Mouse (Mus musculus): ENCODE measurements around the gene Wwp2. TPM values are rescaled to one million over a fixed set of nuclear protein-coding genes. Genes with fewer than 3 reads are reported as not detected.
A peak's percentile ranks its signal among the peaks of the same experiment; 100 is the strongest.

Wwp2 gene
- 39.4 and 41.5 TPM in 2 replicates for polyA plus RNA-seq (2015; fragmentation: Nextera tagmentation; extraction: Ambion mirVana)

DNA sequence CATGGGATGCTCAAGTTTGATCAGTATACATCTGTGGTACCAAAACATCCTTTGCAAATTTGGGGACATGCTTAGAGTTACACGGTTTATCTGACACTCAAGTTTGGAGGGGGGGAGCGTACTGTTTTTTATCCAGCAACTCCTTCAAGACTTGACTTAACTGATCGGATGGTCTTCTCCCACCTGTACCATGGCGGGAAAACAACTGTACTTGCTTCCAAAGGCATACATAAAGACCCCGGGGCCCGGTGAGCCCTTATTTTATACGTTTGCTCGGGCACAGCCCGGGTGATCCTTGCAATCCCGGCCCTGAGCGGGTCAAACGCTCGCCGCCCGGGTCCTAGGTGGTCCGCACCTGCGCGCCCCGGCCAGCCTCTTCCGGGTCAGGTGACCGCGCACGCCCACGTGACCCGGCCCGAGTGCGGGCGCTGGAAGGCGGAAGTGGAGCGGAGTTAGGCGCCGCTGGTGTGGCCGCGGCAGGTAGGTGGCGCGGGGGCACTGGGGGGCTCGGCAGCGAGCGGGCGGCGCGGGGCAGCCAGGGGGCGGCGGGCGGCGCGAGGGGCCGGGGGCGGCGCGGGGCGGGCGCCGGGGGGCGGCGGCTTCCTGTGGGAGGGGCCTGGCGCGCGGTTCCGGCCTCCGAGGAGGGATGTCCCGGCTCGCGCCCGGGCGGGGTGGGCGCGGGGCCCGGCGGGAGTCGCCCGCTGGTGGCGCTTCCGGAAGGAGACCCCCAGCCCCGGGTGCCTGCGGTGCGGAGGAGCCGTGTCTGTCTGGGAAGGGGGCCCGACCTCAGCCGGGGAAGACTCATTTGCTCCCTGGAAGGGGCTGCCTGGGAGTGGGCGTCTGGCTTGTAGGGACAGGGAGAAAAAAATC, at the start of gene Wwp2:
TSS of gene Wwp2 (plus strand) at position 404 of the 870 bp plus-strand sequence.
- H3K4me1 ChIP-seq: peaks cover 12% of the 10 kb centered on the region
- peak within 1 kb of the TSS; percentile 77 for H3K27ac ChIP-seq (replicated peaks)
- peak; percentile 90 for ATAC-seq (replicated peaks)
- no peaks in the 10 kb centered on the region for H3K27me3 ChIP-seq
- no peaks in the 10 kb centered on the region for H3K36me3 ChIP-seq
- H3K9me3 ChIP-seq: no peaks in the 10 kb centered on the region
- peak within 1 kb of the TSS; percentile 61 for H3K4me2 ChIP-seq (replicated peaks)
- H3K4me3 ChIP-seq: peak within 1 kb of the TSS; percentile 90
- H3K9ac ChIP-seq (replicated peaks): peak within 1 kb of the TSS; percentile 90
- WGBS: 1% methylated on average over 64 of the region's 81 CpGs

DNA sequence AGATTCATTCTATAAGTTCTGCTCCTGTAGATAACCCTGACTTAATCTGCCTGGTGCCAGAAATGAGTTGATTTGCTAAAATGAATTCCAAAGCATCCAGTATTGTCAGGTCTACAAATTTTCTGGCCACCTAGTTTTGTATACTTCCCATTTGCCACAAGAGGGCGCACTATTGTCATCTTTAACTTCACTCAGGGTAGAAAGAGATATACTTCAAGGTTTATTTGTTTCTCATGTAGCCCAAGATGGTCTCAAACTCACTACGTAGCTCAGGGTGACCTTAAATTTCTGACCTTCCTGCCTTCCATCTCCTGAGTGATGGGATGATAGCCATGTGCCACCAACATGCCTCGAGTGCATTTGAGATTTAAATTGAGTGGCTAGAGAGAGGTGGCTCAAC, 49.5 kb upstream of the Wwp2 start:
- WGBS: 27% methylated on average over 3 of the region's 3 CpGs
- Histone ChIP-seq H3K4me1 (peaks cover 12% of the 10 kb centered on the region), H3K9ac (replicated peaks) (no peak overlapping the region), H3K4me2 (replicated peaks) (no peak overlapping the region), H3K27me3 (no peaks in the 10 kb centered on the region), H3K27ac (replicated peaks) (no peak overlapping the region), H3K9me3 (no peaks in the 10 kb centered on the region), H3K4me3 (no peak overlapping the region), H3K36me3 (no peaks in the 10 kb centered on the region)
- no peak for ATAC-seq (replicated peaks)

- Histone ChIP-seq H3K27me3 (no peaks in the 10 kb centered on the region), H3K4me3 (no peak overlapping the region)
- 66% methylated on average over 5 of the region's 5 CpGs for WGBS
Observed at GRCm38 (mm10) chr8:107387861-107388260, 48.3 kb upstream of the Wwp2 start.

GRCm38 (mm10) chr8:107389557-107389956, 46.6 kb upstream of the Wwp2 start:
- WGBS: 30% methylated on average over 8 of the region's 8 CpGs
- Histone ChIP-seq H3K27ac (replicated peaks) (no peak overlapping the region), H3K4me1 (peaks cover 12% of the 10 kb centered on the region), H3K9ac (replicated peaks) (no peak overlapping the region), H3K36me3 (no peaks in the 10 kb centered on the region), H3K9me3 (no peaks in the 10 kb centered on the region), H3K4me2 (replicated peaks) (no peak overlapping the region), H3K4me3 (no peak overlapping the region), H3K27me3 (no peaks in the 10 kb centered on the region)
- ATAC-seq (replicated peaks): peak; percentile 55; the same call in 1 of the 2 replicates

More at GRCm38 (mm10) chr8:107387861-107388260, 48.3 kb upstream of the Wwp2 start:
- H3K36me3 ChIP-seq: no peaks in the 10 kb centered on the region
- H3K27ac ChIP-seq (replicated peaks): no peak overlapping the region
- H3K4me1 ChIP-seq: peaks cover 12% of the 10 kb centered on the region
- H3K4me2 ChIP-seq (replicated peaks): no peak overlapping the region
- no peaks in the 10 kb centered on the region for H3K9me3 ChIP-seq
- ATAC-seq (replicated peaks): no peak
- no peak overlapping the region for H3K9ac ChIP-seq (replicated peaks)

- H3K27me3 ChIP-seq: no peaks in the 10 kb centered on the region
- 90% methylated on average over 16 of the region's 16 CpGs for WGBS
- H3K9me3 ChIP-seq: no peaks in the 10 kb centered on the region
- ATAC-seq (replicated peaks): no peak
- peaks cover 12% of the 10 kb centered on the region for H3K4me1 ChIP-seq
- H3K36me3 ChIP-seq: no peaks in the 10 kb centered on the region
- H3K27ac ChIP-seq (replicated peaks): no peak overlapping the region
- H3K9ac ChIP-seq (replicated peaks): no peak overlapping the region
- H3K4me2 ChIP-seq (replicated peaks): no peak overlapping the region
- H3K4me3 ChIP-seq: no peak overlapping the region
Observed at GRCm38 (mm10) chr8:107390476-107391135, 45.6 kb upstream of the Wwp2 start.

DNA sequence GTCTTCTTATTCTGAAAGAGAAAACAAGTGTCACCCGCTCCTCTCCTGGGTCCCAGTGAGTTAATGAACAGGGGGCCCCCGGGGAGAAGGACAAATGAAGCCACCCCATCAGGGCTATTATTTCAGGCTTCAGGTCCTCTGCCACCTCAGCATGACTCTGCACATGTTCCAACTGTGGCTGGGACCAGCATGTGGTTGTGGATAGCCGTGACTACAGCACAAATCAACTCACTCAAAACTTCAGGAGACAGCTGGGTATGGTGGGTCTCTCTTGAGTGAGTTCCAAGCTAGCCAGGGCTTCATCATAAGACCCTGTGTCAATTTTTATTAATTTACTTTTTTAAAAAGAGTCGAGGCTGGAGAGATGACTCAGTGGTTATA, 45.0 kb upstream of the Wwp2 start:
- peaks cover 12% of the 10 kb centered on the region for H3K4me1 ChIP-seq
- no peaks in the 10 kb centered on the region for H3K27me3 ChIP-seq
- H3K4me3 ChIP-seq: no peak overlapping the region
- no peak overlapping the region for H3K27ac ChIP-seq (replicated peaks)
- 64% methylated on average over 4 of the region's 4 CpGs for WGBS
- no peak for ATAC-seq (replicated peaks)
- no peaks in the 10 kb centered on the region for H3K36me3 ChIP-seq
- no peak overlapping the region for H3K4me2 ChIP-seq (replicated peaks)
- no peaks in the 10 kb centered on the region for H3K9me3 ChIP-seq
- H3K9ac ChIP-seq (replicated peaks): no peak overlapping the region

- Histone ChIP-seq H3K36me3 (no peaks in the 10 kb centered on the region), H3K4me3 (no peak overlapping the region), H3K27ac (replicated peaks) (no peak overlapping the region), H3K4me1 (peaks cover 7% of the 10 kb centered on the region; the same call in 1 of the 2 replicates), H3K9ac (replicated peaks) (no peak overlapping the region), H3K9me3 (no peaks in the 10 kb centered on the region), H3K4me2 (replicated peaks) (no peak overlapping the region), H3K27me3 (no peaks in the 10 kb centered on the region)
- no peak for ATAC-seq (replicated peaks)
Observed at GRCm38 (mm10) chr8:107395397-107395796, 40.8 kb upstream of the Wwp2 start.

DNA sequence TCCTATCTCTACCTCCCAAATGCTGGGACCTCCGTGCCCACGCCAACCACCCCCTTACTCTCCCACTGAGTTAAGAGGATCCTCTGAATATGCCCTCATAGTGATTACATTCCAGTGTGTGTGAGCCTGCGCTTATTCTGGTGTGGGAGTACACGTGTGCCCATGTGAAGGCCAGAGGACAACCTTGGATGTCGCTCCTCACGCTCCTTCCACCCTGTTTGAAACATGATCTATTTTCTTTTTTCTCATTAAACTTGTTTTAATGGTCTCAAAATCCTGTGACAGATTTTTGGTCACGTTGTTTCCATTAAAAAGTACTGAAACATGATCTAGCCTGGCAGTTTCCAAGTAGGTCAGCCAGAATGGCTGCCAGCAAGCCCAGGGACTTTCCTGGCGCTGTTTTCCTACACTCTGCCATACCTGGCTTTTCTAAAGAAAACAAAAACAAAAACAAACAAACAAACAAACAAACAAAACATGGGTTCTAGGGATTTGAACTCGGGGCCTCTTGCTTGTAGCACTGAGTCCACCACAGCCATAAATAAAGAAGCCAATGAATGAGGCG, 40.0 kb upstream of the Wwp2 start:
- 89% methylated on average over 10 of the region's 10 CpGs for WGBS
- peaks cover 7% of the 10 kb centered on the region; the same call in 1 of the 2 replicates for H3K4me1 ChIP-seq
- ATAC-seq (replicated peaks): no peak
- no peak overlapping the region for H3K4me2 ChIP-seq (replicated peaks)
- H3K27me3 ChIP-seq: no peaks in the 10 kb centered on the region
- no peak overlapping the region for H3K4me3 ChIP-seq
- no peaks in the 10 kb centered on the region for H3K9me3 ChIP-seq
- H3K36me3 ChIP-seq: no peaks in the 10 kb centered on the region
- no peak overlapping the region for H3K27ac ChIP-seq (replicated peaks)
- no peak overlapping the region for H3K9ac ChIP-seq (replicated peaks)

GRCm38 (mm10) chr8:107397665-107398064, 38.5 kb upstream of the Wwp2 start:
- no peak for ATAC-seq (replicated peaks)
- H3K4me3 ChIP-seq: no peak overlapping the region
- H3K36me3 ChIP-seq: no peaks in the 10 kb centered on the region
- H3K4me1 ChIP-seq: peaks cover 10% of the 10 kb centered on the region
- 64% methylated on average over 12 of the region's 12 CpGs for WGBS
- no peak overlapping the region for H3K27ac ChIP-seq (replicated peaks)
- H3K27me3 ChIP-seq: no peaks in the 10 kb centered on the region
- no peaks in the 10 kb centered on the region for H3K9me3 ChIP-seq
- H3K4me2 ChIP-seq (replicated peaks): no peak overlapping the region
- H3K9ac ChIP-seq (replicated peaks): no peak overlapping the region

- H3K27me3 ChIP-seq: no peaks in the 10 kb centered on the region
- no peaks in the 10 kb centered on the region for H3K36me3 ChIP-seq
- ATAC-seq (replicated peaks): no peak
- no peak overlapping the region for H3K27ac ChIP-seq (replicated peaks)
- no peak overlapping the region for H3K4me3 ChIP-seq
- H3K9me3 ChIP-seq: no peaks in the 10 kb centered on the region
- peaks cover 19% of the 10 kb centered on the region for H3K4me1 ChIP-seq
- H3K4me2 ChIP-seq (replicated peaks): no peak overlapping the region
- no peak overlapping the region for H3K9ac ChIP-seq (replicated peaks)
- 32% methylated on average over 9 of the region's 9 CpGs for WGBS
Observed at GRCm38 (mm10) chr8:107399495-107399894, 36.7 kb upstream of the Wwp2 start.

GRCm38 (mm10) chr8:107401866-107402265, 34.3 kb upstream of the Wwp2 start:
- H3K4me2 ChIP-seq (replicated peaks): no peak overlapping the region
- no peaks in the 10 kb centered on the region for H3K27me3 ChIP-seq
- no peaks in the 10 kb centered on the region for H3K36me3 ChIP-seq
- no peak for ATAC-seq (replicated peaks)
- no peak overlapping the region for H3K4me3 ChIP-seq
- H3K9me3 ChIP-seq: no peaks in the 10 kb centered on the region
- no peak overlapping the region for H3K9ac ChIP-seq (replicated peaks)
- 79% methylated on average over 5 of the region's 5 CpGs for WGBS
- peaks cover 19% of the 10 kb centered on the region for H3K4me1 ChIP-seq
- H3K27ac ChIP-seq (replicated peaks): no peak overlapping the region
